Mouse (Mus musculus) small intestine, adult 2 months (tissue): ENCODE data around the gene Uap1l1.

Experiments
- CTCF ChIP-seq: fragments of 200-500 bp; IDR thresholded peaks from 2 replicates; pipeline ENCODE4 v1.5.1; 2012; ENCODE audit warnings: low read depth, mild to moderate bottlenecking, control low read depth, inconsistent platforms, low read length, moderate library complexity, mixed read lengths; ENCODE audit not compliant: insufficient replicate concordance, insufficient read length; ENCODE audit errors: extremely low read depth
- POLR2A ChIP-seq: fragments of 200-500 bp; IDR thresholded peaks from 2 replicates; pipeline ENCODE4 v1.6.1; 2012; ENCODE audit warnings: low read depth, mild to moderate bottlenecking, control low read depth, inconsistent platforms, low read length, moderate library complexity

GRCm38 (mm10) chr2:25373431-25373830, 7.9 kb upstream of the Uap1l1 start:
- TF ChIP-seq CTCF (no peak), POLR2A (no peak)
